Mouse (Mus musculus) midbrain, embryonic 14.5 days (tissue): ENCODE results near the gene Sncb. TPM values are rescaled to one million over a fixed set of nuclear protein-coding genes. Genes with fewer than 3 reads are reported as not detected.

ENCODE experiments used
- ATAC-seq: fragments of 200-750 bp; cut with Nextera tagmentation; 2 replicates; pipeline ENCODE4 v1.8.0; 2017; ENCODE audit warnings: moderate number of reproducible peaks, moderate library complexity; ENCODE audit not compliant: low FRiP score, low TSS enrichment
- DNase-seq: peaks from one replicate; pipeline ENCODE4 v3.0.0-alpha.2; 2015
- H3K27ac ChIP-seq: fragments of 300-500 bp; sonication (generic); replicated peaks from 2 replicates; pipeline ENCODE4 v1.5.1; 2014; ENCODE audit warnings: mild to moderate bottlenecking, low read depth, low read length, moderate library complexity
- H3K27me3 ChIP-seq: fragments of 300-500 bp; sonication (generic); 2 replicates; pipeline ENCODE4 v1.6.1; 2014; ENCODE audit warnings: low read length, control low read depth, mixed read lengths; ENCODE audit not compliant: control insufficient read depth, insufficient read depth
- H3K36me3 ChIP-seq: fragments of 300-500 bp; sonication (generic); 2 replicates; pipeline ENCODE4 v1.6.1; 2014; ENCODE audit warnings: low read length, control low read depth; ENCODE audit not compliant: control insufficient read depth, insufficient read depth
- H3K4me1 ChIP-seq: fragments of 300-500 bp; sonication (generic); 2 replicates; pipeline ENCODE4 v1.6.1; 2014; ENCODE audit warnings: mild to moderate bottlenecking, antibody characterized with exemption, low read length, control low read depth; ENCODE audit not compliant: control insufficient read depth, insufficient read depth
- H3K4me2 ChIP-seq: fragments of 300-500 bp; sonication (generic); 2 replicates; pipeline ENCODE4 v1.6.1; 2014; ENCODE audit warnings: mild to moderate bottlenecking, low read length, moderate library complexity
- H3K4me3 ChIP-seq: fragments of 300-500 bp; sonication (generic); replicated peaks from 2 replicates; pipeline ENCODE4 v1.5.1; 2014; ENCODE audit warnings: low read depth, low read length
- H3K9ac ChIP-seq: fragments of 300-500 bp; sonication (generic); replicated peaks from 2 replicates; pipeline ENCODE4 v1.6.1; 2014; ENCODE audit warnings: mild to moderate bottlenecking, low read length, moderate library complexity
- H3K9me3 ChIP-seq: fragments of 300-500 bp; sonication (generic); 2 replicates; pipeline ENCODE4 v1.6.1; 2016; ENCODE audit warnings: low read length, control low read depth, mixed read lengths; ENCODE audit not compliant: control insufficient read depth
- WGBS: fragments of 180-500 bp; shearing (Covaris S2); extraction: QIAGEN DNeasy Blood & Tissue Kit; methylation state at CpG from one replicate; pipeline ENCODE4 v1.1.7; 2014; 5-methylcytosine and 5-hydroxymethylcytosine counted together
- polyA plus RNA-seq: library from polyadenylated mRNA; unstranded; fragments of >200 nt; fragmentation: Nextera tagmentation; extraction: Ambion mirVana; gene quantifications from 2 replicates; pipeline ENCODE4 v1.2.1, GENCODE M21; 2014

The Sncb gene
- polyA plus RNA-seq, 1 experiment from 2014 or later = 37.5 TPM

- ATAC-seq (no peak; the same call in 1 of the 2 replicates), DNase-seq (peak; percentile 94)
- Histone ChIP-seq H3K4me2 (no peak overlapping the region), H3K9ac (no peak overlapping the region), H3K36me3 (no peaks in the 10 kb centered on the region), H3K27me3 (no peaks in the 10 kb centered on the region), H3K27ac (no peak overlapping the region), H3K9me3 (no peaks in the 10 kb centered on the region), H3K4me3 (no peak overlapping the region), H3K4me1 (no peaks in the 10 kb centered on the region)
- 22% methylated on average over 9 of the region's 9 CpGs for WGBS
Observed at GRCm38 (mm10) chr13:54799701-54800100, 33.3 kb upstream of the Sncb start.

GRCm38 (mm10) chr13:54798740-54799139, 32.3 kb upstream of the Sncb start:
- DNase-seq (no peak), ATAC-seq (no peak)
- 82% methylated on average over 10 of the region's 10 CpGs for WGBS
- H3K4me3 ChIP-seq = no peak overlapping the region
- no peaks in the 10 kb centered on the region for H3K36me3 ChIP-seq
- no peaks in the 10 kb centered on the region for H3K4me1 ChIP-seq
- H3K27me3 ChIP-seq = no peaks in the 10 kb centered on the region
- H3K9me3 ChIP-seq = no peaks in the 10 kb centered on the region
- H3K27ac ChIP-seq = no peak overlapping the region
- H3K4me2 ChIP-seq = no peak overlapping the region
- H3K9ac ChIP-seq = no peak overlapping the region

- DNase-seq = no peak
- 86% methylated on average over 16 of the region's 16 CpGs for WGBS
Observed at GRCm38 (mm10) chr13:54797861-54798643, 31.7 kb upstream of the Sncb start.

GRCm38 (mm10) chr13:54797356-54797755, 31.0 kb upstream of the Sncb start:
- peak; percentile 85 for DNase-seq
- Histone ChIP-seq H3K4me2 (no peak overlapping the region), H3K4me1 (no peaks in the 10 kb centered on the region), H3K27ac (no peak overlapping the region), H3K4me3 (no peak overlapping the region), H3K9me3 (no peaks in the 10 kb centered on the region), H3K36me3 (no peaks in the 10 kb centered on the region), H3K27me3 (no peaks in the 10 kb centered on the region), H3K9ac (no peak overlapping the region)
- ATAC-seq = no peak
- 42% methylated on average over 4 of the region's 4 CpGs for WGBS

More at GRCm38 (mm10) chr13:54797861-54798643, 31.7 kb upstream of the Sncb start:
- no peak for ATAC-seq
- Histone ChIP-seq H3K27ac (no peak overlapping the region), H3K36me3 (no peaks in the 10 kb centered on the region), H3K9me3 (no peaks in the 10 kb centered on the region), H3K9ac (no peak overlapping the region), H3K4me2 (no peak overlapping the region), H3K4me3 (no peak overlapping the region), H3K27me3 (no peaks in the 10 kb centered on the region), H3K4me1 (no peaks in the 10 kb centered on the region)

- H3K36me3 ChIP-seq = no peaks in the 10 kb centered on the region
- ATAC-seq (no peak), DNase-seq (no peak)
- H3K4me1 ChIP-seq = peaks cover 5% of the 10 kb centered on the region
- H3K4me3 ChIP-seq = no peak overlapping the region
- H3K27me3 ChIP-seq = peaks cover 6% of the 10 kb centered on the region; the same call in 1 of the 2 replicates
- H3K9ac ChIP-seq = no peak overlapping the region
- 40% methylated on average over 5 of the region's 5 CpGs for WGBS
- H3K4me2 ChIP-seq = no peak overlapping the region
- no peaks in the 10 kb centered on the region for H3K9me3 ChIP-seq
- no peak overlapping the region for H3K27ac ChIP-seq
Observed at GRCm38 (mm10) chr13:54794843-54795242, 28.4 kb upstream of the Sncb start.

- Histone ChIP-seq H3K9ac (no peak overlapping the region), H3K27me3 (peaks cover 6% of the 10 kb centered on the region; the same call in 1 of the 2 replicates), H3K4me1 (peaks cover 7% of the 10 kb centered on the region), H3K4me3 (no peak overlapping the region), H3K27ac (no peak overlapping the region), H3K36me3 (no peaks in the 10 kb centered on the region), H3K9me3 (no peaks in the 10 kb centered on the region), H3K4me2 (no peak overlapping the region)
- no peak for DNase-seq
- no peak for ATAC-seq
- 80% methylated on average over 16 of the region's 16 CpGs for WGBS
Observed at GRCm38 (mm10) chr13:54794002-54794577, 27.7 kb upstream of the Sncb start.

GRCm38 (mm10) chr13:54792259-54793230, 26.1 kb upstream of the Sncb start:
- peak; percentile 22 for DNase-seq
- Histone ChIP-seq H3K4me2 (no peak overlapping the region), H3K4me1 (peaks cover 7% of the 10 kb centered on the region), H3K9me3 (no peaks in the 10 kb centered on the region), H3K36me3 (no peaks in the 10 kb centered on the region), H3K27me3 (peaks cover 6% of the 10 kb centered on the region; the same call in 1 of the 2 replicates), H3K27ac (no peak overlapping the region), H3K4me3 (no peak overlapping the region), H3K9ac (no peak overlapping the region)
- WGBS = 17% methylated on average over 21 of the region's 21 CpGs
- no peak for ATAC-seq

- peak overlapping the region; percentile 55 for H3K9ac ChIP-seq
- peaks cover 6% of the 10 kb centered on the region; the same call in 1 of the 2 replicates for H3K27me3 ChIP-seq
- H3K4me3 ChIP-seq = peak overlapping the region; percentile 51
- H3K4me1 ChIP-seq = peaks cover 7% of the 10 kb centered on the region
- H3K27ac ChIP-seq = no peak overlapping the region
- no peaks in the 10 kb centered on the region for H3K9me3 ChIP-seq
- DNase-seq (peak; percentile 66), ATAC-seq (peak; percentile 36; the same call in 1 of the 2 replicates)
- H3K4me2 ChIP-seq = peak overlapping the region; percentile 95
- no peaks in the 10 kb centered on the region for H3K36me3 ChIP-seq
- 2% methylated on average over 38 of the region's 38 CpGs for WGBS
Observed at GRCm38 (mm10) chr13:54789561-54790397, 23.4 kb upstream of the Sncb start.
